Mouse (Mus musculus) spleen, adult 2 months (tissue): ENCODE measurements at regions not wholly inside any gene's neighbourhood (a gene's known extent, or its start where the extent isn't known, plus 50 kb on each side); places are given as distances from the start of the nearest gene placed in this dataset.

Source experiments
- DNase-seq, 2 experiments: peaks; one replicate each; pipeline versions ENCODE4 v3.0.0 to v3.0.0-alpha.2; 2012 to 2021; ENCODE audit warnings: low spot score in 2 of 2, low read depth in 1 of 2
- H3K27ac ChIP-seq: fragments of 200-500 bp; 2 replicates; pipeline ENCODE4 v1.5.1; 2012; ENCODE audit warnings: low read length, inconsistent platforms; ENCODE audit not compliant: insufficient read depth
- H3K27me3 ChIP-seq: fragments of 200-500 bp; 2 replicates; pipeline ENCODE4 v1.6.1; 2012; ENCODE audit warnings: mild to moderate bottlenecking, moderate library complexity, low read length, inconsistent platforms; ENCODE audit not compliant: control insufficient read depth, insufficient read depth
- H3K36me3 ChIP-seq: fragments of 200-500 bp; 2 replicates; pipeline ENCODE4 v1.6.1; 2012; ENCODE audit warnings: mild to moderate bottlenecking, low read length, inconsistent platforms; ENCODE audit not compliant: control insufficient read depth, insufficient read depth
- H3K4me1 ChIP-seq: fragments of 200-500 bp; 2 replicates; pipeline ENCODE4 v1.6.1; 2011; ENCODE audit warnings: inconsistent platforms; ENCODE audit not compliant: control insufficient read depth, insufficient read depth, insufficient read length
- H3K4me3 ChIP-seq: fragments of 200-500 bp; 2 replicates; pipeline ENCODE4 v1.5.1; 2011; ENCODE audit warnings: mild to moderate bottlenecking, inconsistent platforms; ENCODE audit not compliant: insufficient read depth, insufficient read length; ENCODE audit errors: extremely low read depth
- CTCF ChIP-seq: fragments of 200-500 bp; IDR thresholded peaks from 2 replicates; pipeline ENCODE4 v1.5.1; 2011; ENCODE audit warnings: mild to moderate bottlenecking, inconsistent platforms; ENCODE audit not compliant: insufficient read depth, insufficient read length, insufficient replicate concordance; ENCODE audit errors: extremely low read depth
- POLR2A ChIP-seq: fragments of 200-500 bp; IDR thresholded peaks from 2 replicates; pipeline ENCODE4 v1.6.1; 2011; ENCODE audit warnings: low read depth, low read length, inconsistent platforms
- WGBS: fragments of 180-500 bp; shearing (Covaris S2); methylation state at CpG from one replicate; pipeline ENCODE4 v1.1.7; 2018; 5-methylcytosine and 5-hydroxymethylcytosine counted together

DNA sequence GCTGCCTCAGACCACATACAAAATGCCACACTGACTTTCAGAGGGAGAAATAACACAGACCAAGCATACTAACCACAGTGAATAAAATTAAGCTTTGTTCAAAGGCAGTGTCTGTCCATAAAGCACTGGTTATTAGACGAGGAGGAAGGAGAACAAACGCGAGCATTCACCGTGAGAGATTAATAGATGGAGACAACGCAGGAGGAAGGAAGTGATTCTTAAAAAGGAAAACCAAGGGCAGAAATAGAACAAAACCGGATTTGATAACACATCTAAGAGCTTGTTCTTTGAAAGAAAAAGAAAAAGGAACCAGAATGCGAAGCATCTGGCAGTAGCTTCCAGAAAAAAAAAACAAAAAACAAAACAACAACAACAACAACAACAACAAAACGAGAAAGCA lies 86.3 kb upstream of the Irs2 start:
- TF ChIP-seq CTCF (no peak), POLR2A (no peak)
- Histone ChIP-seq H3K4me3 (no peak overlapping the region), H3K27ac (no peak overlapping the region), H3K36me3 (no peaks in the 10 kb centered on the region), H3K4me1 (peaks cover 13% of the 10 kb centered on the region), H3K27me3 (no peaks in the 10 kb centered on the region)
- DNase-seq, result no peak
- 6% methylated on average over 8 of the region's 8 CpGs for WGBS

DNA sequence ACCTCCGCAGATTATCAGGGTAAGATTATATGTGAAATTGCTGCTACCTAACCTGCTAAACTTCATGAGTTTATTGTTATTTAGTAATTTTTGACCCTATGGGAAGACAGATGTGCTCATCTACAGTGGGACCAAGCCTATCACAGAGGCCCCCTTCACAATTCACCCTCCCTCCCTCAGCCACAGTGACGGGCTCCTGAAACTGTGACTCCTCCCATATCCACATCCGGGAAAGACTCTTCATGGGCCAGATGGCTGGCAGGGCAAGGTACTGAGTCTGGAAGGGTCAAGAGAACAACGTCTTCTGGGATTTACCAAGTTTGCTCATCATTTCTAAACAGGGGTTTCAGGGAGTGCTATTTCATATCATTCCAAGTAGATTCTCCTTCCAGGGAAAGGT lies 84.1 kb upstream of the Irs2 start:
- H3K4me1 ChIP-seq, result peaks cover 7% of the 10 kb centered on the region

DNA sequence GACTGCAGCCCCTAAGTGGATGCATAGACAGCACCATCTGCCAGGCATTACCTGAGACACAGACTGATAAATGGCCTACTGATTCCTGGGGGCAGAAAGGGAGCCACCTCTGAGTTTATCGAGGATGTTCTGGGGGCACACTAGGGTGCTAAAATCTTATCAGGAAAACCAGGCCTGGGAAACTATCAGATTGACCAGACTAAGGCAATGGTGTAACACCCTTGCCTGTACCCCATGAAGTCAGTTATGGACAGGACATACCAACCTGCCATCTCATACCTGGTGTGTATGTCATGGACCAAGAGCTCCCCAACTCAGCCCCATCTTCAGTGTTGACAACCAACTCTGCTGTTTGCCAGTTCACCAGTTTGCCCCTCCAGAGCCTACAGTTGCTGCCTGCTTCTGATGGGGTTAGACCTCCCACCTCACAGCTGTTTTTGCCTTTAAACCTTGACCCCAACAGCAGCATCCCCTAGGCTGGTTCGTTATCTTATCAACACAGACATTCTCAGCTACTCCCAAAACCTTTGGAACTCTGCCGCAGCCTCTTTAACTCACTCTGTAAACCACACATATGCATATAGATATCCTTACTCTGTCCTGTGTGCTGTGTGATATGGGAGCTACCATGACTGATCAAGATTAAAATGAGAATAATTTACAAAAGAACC lies 83.6 kb upstream of the Irs2 start:
- TF ChIP-seq CTCF (no peak), POLR2A (no peak)
- peaks cover 7% of the 10 kb centered on the region for H3K4me1 ChIP-seq
- no peaks in the 10 kb centered on the region for H3K27me3 ChIP-seq
- no peak overlapping the region for H3K27ac ChIP-seq
- no peak for DNase-seq
- 76% methylated on average over 3 of the region's 3 CpGs for WGBS
- no peak overlapping the region for H3K4me3 ChIP-seq
- no peaks in the 10 kb centered on the region for H3K36me3 ChIP-seq

More for the DNA sequence above, 84.1 kb upstream of the Irs2 start:
- no peak overlapping the region for H3K4me3 ChIP-seq
- no peaks in the 10 kb centered on the region for H3K36me3 ChIP-seq
- no peak overlapping the region for H3K27ac ChIP-seq
- TF ChIP-seq CTCF (no peak), POLR2A (no peak)
- no peaks in the 10 kb centered on the region for H3K27me3 ChIP-seq
- DNase-seq, result no peak
- WGBS, result 69% methylated on average over 4 of the region's 4 CpGs

DNA sequence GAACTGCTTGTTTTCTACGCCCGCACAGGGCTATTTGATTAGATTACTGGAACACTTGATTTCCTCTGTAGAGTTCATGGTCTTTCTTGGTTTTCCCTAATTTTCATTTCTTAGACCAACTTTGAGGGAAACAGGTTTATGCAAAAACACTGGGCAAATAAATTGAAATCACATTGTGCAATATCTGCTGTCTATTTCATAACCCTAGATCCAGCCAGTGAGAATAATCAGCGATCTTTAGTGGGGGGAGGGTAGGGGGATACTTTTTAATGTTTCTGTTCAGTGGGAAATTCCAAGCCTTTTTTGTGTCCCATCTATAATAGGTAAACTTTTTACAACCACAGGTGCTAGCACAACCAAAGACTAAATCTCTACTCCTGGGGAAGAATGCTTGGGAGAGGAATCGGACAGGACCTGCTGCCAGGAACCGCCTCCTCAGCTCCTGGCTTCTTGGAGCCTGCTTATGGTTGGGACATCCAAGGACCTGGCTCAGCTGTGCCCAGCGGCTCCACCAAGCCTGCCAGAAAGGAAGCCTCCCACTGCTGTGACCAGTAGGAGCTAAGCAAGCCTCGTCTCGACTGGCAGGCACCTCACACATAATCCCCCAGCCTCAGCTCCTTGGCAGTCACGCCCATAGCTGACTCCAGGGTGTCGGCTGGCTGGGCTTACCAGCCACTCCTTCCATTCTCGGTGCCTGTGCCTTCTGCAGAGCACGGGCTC lies 80.8 kb upstream of the Irs2 start:
- Histone ChIP-seq H3K4me1 (no peaks in the 10 kb centered on the region), H3K27ac (no peak overlapping the region), H3K36me3 (no peaks in the 10 kb centered on the region), H3K27me3 (no peaks in the 10 kb centered on the region), H3K4me3 (no peak overlapping the region)
- TF ChIP-seq POLR2A (no peak), CTCF (no peak)
- DNase-seq, result no peak
- WGBS, result 76% methylated on average over 12 of the region's 12 CpGs

DNA sequence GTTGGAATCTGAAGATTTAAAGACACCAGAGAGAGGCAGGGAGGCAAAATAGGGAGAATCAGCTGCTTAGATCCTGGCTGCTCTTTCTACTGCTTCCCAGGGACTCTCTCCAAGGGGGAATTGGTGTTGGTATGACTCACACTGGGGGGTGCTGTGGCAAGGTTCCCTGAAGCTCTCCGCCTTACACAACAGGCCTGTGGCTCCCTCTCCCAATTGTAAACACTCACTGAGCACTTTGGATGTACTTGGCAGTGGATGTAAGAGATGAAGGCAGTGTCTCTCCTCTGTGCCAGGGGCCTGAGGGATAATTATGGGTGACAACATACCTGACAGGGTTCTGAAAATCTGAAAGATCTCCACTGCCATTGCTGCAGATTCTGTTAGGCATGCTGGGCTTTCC lies 77.0 kb upstream of the Irs2 start:
- Histone ChIP-seq H3K4me1 (no peaks in the 10 kb centered on the region), H3K27me3 (no peaks in the 10 kb centered on the region)

DNA sequence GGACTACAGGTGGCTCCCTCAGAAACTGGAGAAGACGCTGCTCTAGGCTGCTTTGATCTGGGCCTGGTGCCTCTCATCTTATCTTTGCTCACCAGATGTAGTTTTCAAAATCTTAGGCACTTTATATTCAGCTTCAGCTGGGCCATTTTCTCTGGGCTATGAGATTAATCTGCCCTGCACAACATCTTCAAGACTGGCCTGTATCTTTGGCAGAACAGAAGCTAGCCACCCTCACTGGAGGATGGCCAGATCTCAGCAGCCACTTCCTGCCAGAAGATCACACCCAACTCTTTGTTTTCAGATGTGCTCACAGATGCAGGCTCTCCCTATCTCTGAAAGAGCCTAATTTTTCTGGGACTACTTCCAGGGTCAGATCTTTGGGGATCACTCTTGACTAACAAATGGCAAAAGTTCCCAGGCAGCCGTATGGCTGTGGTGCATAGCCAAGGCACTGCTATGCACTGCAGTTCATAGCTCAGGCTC lies 75.8 kb upstream of the Irs2 start:
- no peak; the same call in 1 of the 2 replicates for TF ChIP-seq POLR2A
- TF ChIP-seq CTCF, result no peak
- DNase-seq, result no peak
- no peak overlapping the region for H3K4me3 ChIP-seq
- H3K36me3 ChIP-seq, result no peaks in the 10 kb centered on the region
- 60% methylated on average over 2 of the region's 2 CpGs for WGBS
- H3K4me1 ChIP-seq, result no peaks in the 10 kb centered on the region
- H3K27me3 ChIP-seq, result no peaks in the 10 kb centered on the region
- H3K27ac ChIP-seq, result no peak overlapping the region

More for the DNA sequence above, 77.0 kb upstream of the Irs2 start:
- DNase-seq, result no peak
- Histone ChIP-seq H3K27ac (no peak overlapping the region), H3K36me3 (no peaks in the 10 kb centered on the region), H3K4me3 (no peak overlapping the region)
- WGBS, result 92% methylated on average over 1 of the region's 1 CpGs
- TF ChIP-seq POLR2A (no peak), CTCF (no peak)

DNA sequence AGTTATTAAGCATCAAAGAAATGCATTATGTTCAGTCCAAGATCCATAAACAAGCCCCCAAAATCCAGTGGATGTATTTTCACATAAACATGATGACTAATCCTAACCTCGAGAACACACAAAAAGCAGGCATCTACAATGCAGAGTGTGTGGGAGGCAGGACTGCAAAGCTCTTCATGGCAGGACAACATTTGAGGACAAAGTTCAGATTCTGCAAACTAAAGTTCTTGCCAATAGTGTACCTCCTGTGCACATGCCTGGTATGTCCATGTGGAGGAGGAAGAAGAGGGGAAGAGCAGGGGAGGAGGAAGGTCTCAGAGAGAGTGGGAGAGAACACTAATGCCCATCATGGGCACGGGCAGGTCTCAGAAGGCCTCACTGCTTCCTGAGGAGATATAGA lies 72.6 kb upstream of the Irs2 start:
- 85% methylated on average over 2 of the region's 2 CpGs for WGBS
- Histone ChIP-seq H3K36me3 (no peaks in the 10 kb centered on the region), H3K27ac (no peak overlapping the region), H3K4me1 (no peaks in the 10 kb centered on the region), H3K4me3 (no peak overlapping the region), H3K27me3 (no peaks in the 10 kb centered on the region)
- TF ChIP-seq CTCF (no peak), POLR2A (no peak)
- no peak for DNase-seq
